Mouse (Mus musculus): Measurements from ENCODE around the gene Abhd12b.

GRCm38 (mm10) chr12:70204433-70204832 is 50.5 kb downstream of the Abhd12b start:
- no peak for TF ChIP-seq CTCF (conservative IDR thresholded peaks at IDR 0.05; ENCODE audit: low read length)
- no peak for TF ChIP-seq POU5F1 (IDR thresholded peaks at IDR 0.05; ENCODE audit: borderline replicate concordance, low read length)
